Mouse (Mus musculus): ENCODE measurements around the gene A630095E13Rik.
"Not testable (repeated sequence)": the region's sequence is repeated elsewhere in the genome, so short reads cannot be mapped to it uniquely, and the experiment has no call there.

The A630095E13Rik gene

DNA sequence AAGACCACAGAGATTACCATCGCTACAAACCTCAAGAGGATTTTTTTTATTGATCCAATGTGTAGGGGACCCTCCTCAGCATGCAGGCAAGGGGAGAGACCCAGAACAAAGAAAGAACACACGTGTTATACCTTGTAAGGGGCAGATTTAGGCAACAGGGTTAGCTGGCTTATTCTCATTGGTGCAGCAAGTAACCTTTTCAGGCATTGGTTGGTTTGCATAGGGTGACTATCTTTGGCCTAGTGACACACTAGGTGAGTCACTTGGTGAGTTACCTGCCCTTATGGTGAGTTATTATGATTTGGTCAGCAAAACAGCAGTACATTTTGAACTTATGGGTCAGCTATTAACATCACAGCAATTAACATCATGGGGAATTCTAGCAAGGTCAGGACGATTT is at the start of gene A630095E13Rik:
Gene A630095E13Rik (minus strand): TSS at position 101 of the 400 bp plus-strand sequence.
- not testable (repeated sequence) for DNase-seq

DNA sequence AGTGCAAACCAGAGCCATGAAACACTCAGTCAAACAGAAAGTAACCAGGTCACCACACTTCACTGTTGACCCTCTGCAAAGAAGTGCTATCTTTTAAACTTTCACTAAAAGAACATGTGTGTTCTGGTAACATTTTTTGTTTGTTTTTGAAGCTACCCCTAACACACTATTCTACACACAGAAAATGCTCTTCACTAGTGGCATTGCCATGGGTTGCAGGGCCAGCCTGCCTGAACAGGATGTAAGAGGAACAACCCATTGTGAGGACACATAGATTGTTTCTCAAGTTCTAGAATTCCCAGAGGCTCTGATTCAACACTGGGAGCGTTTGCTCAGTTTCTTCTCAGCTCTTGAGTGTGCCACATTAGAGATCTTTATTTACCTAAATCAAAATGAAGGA is 49.7 kb upstream of the A630095E13Rik start, which contains the start of gene Acrv1:
Gene Acrv1 (plus strand): TSS at position 301 of the 400 bp plus-strand sequence.
- no peak for DNase-seq

DNA sequence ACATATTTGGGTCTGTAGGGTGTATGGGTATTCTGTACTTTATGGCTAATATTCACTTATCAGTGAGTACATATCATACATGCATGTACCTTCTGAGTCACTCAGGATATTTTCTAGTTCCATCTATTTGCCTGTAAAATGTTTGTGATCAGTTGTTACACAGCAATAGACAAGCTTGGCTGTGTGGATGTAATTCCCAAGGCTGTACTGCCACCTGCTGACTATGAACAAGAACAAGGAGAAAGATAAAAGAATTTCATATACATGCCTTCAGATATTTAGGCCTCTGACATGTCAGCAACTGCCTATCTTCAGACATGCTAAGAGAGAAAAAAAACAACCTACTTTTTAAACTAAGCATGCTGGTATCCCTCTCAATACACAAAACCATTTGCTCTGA is 44.2 kb upstream of the A630095E13Rik start:
- DNase-seq, result no peak

DNA sequence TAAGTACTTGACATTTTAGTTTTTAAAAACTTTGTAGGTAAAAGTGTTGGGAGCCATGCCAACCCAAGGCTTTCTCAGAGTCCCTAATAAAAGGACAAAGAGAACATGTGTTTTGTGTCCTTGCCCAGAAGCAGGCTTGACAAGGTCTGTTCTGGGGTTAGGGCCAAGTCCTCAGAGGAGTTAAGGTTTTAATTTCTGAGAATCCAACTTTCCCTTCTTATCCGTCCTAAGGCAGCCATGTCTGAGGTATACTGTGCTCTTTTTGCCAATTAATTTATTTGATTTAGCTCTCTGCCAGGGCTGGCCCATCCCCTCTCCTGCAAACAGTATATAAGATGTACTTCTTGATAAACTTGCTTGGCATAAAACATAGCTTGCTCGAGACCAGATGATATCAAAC is 38.2 kb upstream of the A630095E13Rik start:
- no peak for DNase-seq

Measured in cerebellum, adult 9-11 months (tissue).